Mouse (Mus musculus): ENCODE results near the gene Syne2. TPM values are rescaled to one million over a fixed set of nuclear protein-coding genes. Genes with fewer than 3 reads are reported as not detected.

Gene Syne2
- polyA plus RNA-seq, 1 experiment from 2014 or later = 45.9 TPM

- Histone ChIP-seq H3K9ac (replicated peaks; ENCODE audit: low read depth, low read length) (no peak overlapping the region), H3K27ac (ENCODE audit: low read depth, low read length) (no peak overlapping the region), H3K4me1 (ENCODE audit: control insufficient read depth, insufficient read depth, low read length) (no peaks in the 10 kb centered on the region), H3K36me3 (ENCODE audit: control insufficient read depth, insufficient read depth, low read length) (peaks cover 2% of the 10 kb centered on the region; the same call in 1 of the 2 replicates), H3K9me3 (ENCODE audit: control insufficient read depth, low read length) (no peaks in the 10 kb centered on the region), H3K4me3 (ENCODE audit: low read depth, low read length) (no peak overlapping the region), H3K4me2 (ENCODE audit: low read depth, low read length) (no peak overlapping the region), H3K27me3 (ENCODE audit: control insufficient read depth, insufficient read depth, low read length) (no peaks in the 10 kb centered on the region)
- WGBS = 83% methylated on average over 8 of the region's 8 CpGs
- no peak for ATAC-seq (ENCODE audit: low read depth)
Observed at GRCm38 (mm10) chr12:75983336-75983735, 165.4 kb downstream of the Syne2 start.

GRCm38 (mm10) chr12:75992226-75992858 is 174.4 kb downstream of the Syne2 start:
- H3K27ac ChIP-seq (ENCODE audit: low read depth, low read length) = no peak overlapping the region
- no peaks in the 10 kb centered on the region for H3K27me3 ChIP-seq (ENCODE audit: control insufficient read depth, insufficient read depth, low read length)
- H3K9me3 ChIP-seq (ENCODE audit: control insufficient read depth, low read length) = no peaks in the 10 kb centered on the region
- ATAC-seq (ENCODE audit: low read depth) = no peak
- H3K4me3 ChIP-seq (ENCODE audit: low read depth, low read length) = no peak overlapping the region
- H3K4me2 ChIP-seq (ENCODE audit: low read depth, low read length) = no peak overlapping the region
- H3K9ac ChIP-seq (replicated peaks; ENCODE audit: low read depth, low read length) = no peak overlapping the region
- no peaks in the 10 kb centered on the region for H3K4me1 ChIP-seq (ENCODE audit: control insufficient read depth, insufficient read depth, low read length)
- H3K36me3 ChIP-seq (ENCODE audit: control insufficient read depth, insufficient read depth, low read length) = peaks cover 17% of the 10 kb centered on the region
- 89% methylated on average over 10 of the region's 10 CpGs for WGBS

GRCm38 (mm10) chr12:75992946-75993345 is 175.0 kb downstream of the Syne2 start:
- WGBS = over 99% methylated on average over 4 of the region's 4 CpGs

GRCm38 (mm10) chr12:75995086-75995485 is 177.2 kb downstream of the Syne2 start:
- Histone ChIP-seq H3K4me1 (ENCODE audit: control insufficient read depth, insufficient read depth, low read length) (no peaks in the 10 kb centered on the region), H3K9ac (replicated peaks; ENCODE audit: low read depth, low read length) (no peak overlapping the region), H3K27me3 (ENCODE audit: control insufficient read depth, insufficient read depth, low read length) (no peaks in the 10 kb centered on the region), H3K36me3 (ENCODE audit: control insufficient read depth, insufficient read depth, low read length) (peaks cover 21% of the 10 kb centered on the region), H3K4me2 (ENCODE audit: low read depth, low read length) (no peak overlapping the region), H3K9me3 (ENCODE audit: control insufficient read depth, low read length) (no peaks in the 10 kb centered on the region), H3K4me3 (ENCODE audit: low read depth, low read length) (no peak overlapping the region), H3K27ac (ENCODE audit: low read depth, low read length) (no peak overlapping the region)
- ATAC-seq (ENCODE audit: low read depth) = no peak
- 38% methylated on average over 2 of the region's 2 CpGs for WGBS

More at GRCm38 (mm10) chr12:75992946-75993345, 175.0 kb downstream of the Syne2 start:
- Histone ChIP-seq H3K9ac (replicated peaks; ENCODE audit: low read depth, low read length) (no peak overlapping the region), H3K36me3 (ENCODE audit: control insufficient read depth, insufficient read depth, low read length) (peaks cover 21% of the 10 kb centered on the region), H3K27ac (ENCODE audit: low read depth, low read length) (no peak overlapping the region), H3K27me3 (ENCODE audit: control insufficient read depth, insufficient read depth, low read length) (no peaks in the 10 kb centered on the region), H3K4me3 (ENCODE audit: low read depth, low read length) (no peak overlapping the region), H3K4me2 (ENCODE audit: low read depth, low read length) (no peak overlapping the region), H3K9me3 (ENCODE audit: control insufficient read depth, low read length) (no peaks in the 10 kb centered on the region), H3K4me1 (ENCODE audit: control insufficient read depth, insufficient read depth, low read length) (no peaks in the 10 kb centered on the region)
- no peak for ATAC-seq (ENCODE audit: low read depth)

- no peaks in the 10 kb centered on the region for H3K27me3 ChIP-seq (ENCODE audit: control insufficient read depth, insufficient read depth, low read length)
- no peak overlapping the region for H3K4me2 ChIP-seq (ENCODE audit: low read depth, low read length)
- peaks cover 17% of the 10 kb centered on the region; the same call in 1 of the 2 replicates for H3K36me3 ChIP-seq (ENCODE audit: control insufficient read depth, insufficient read depth, low read length)
- WGBS = 94% methylated on average over 5 of the region's 5 CpGs
- no peaks in the 10 kb centered on the region for H3K4me1 ChIP-seq (ENCODE audit: control insufficient read depth, insufficient read depth, low read length)
- no peak for ATAC-seq (ENCODE audit: low read depth)
- H3K9ac ChIP-seq (replicated peaks; ENCODE audit: low read depth, low read length) = no peak overlapping the region
- no peak overlapping the region for H3K4me3 ChIP-seq (ENCODE audit: low read depth, low read length)
- H3K27ac ChIP-seq (ENCODE audit: low read depth, low read length) = no peak overlapping the region
- no peaks in the 10 kb centered on the region for H3K9me3 ChIP-seq (ENCODE audit: control insufficient read depth, low read length)
Observed at GRCm38 (mm10) chr12:75997547-75997946, 179.6 kb downstream of the Syne2 start.

- H3K9ac ChIP-seq (replicated peaks; ENCODE audit: low read depth, low read length) = no peak overlapping the region
- no peak for ATAC-seq (ENCODE audit: low read depth)
- 55% methylated on average over 2 of the region's 2 CpGs for WGBS
- H3K9me3 ChIP-seq (ENCODE audit: control insufficient read depth, low read length) = no peaks in the 10 kb centered on the region
- no peak overlapping the region for H3K27ac ChIP-seq (ENCODE audit: low read depth, low read length)
- no peaks in the 10 kb centered on the region for H3K4me1 ChIP-seq (ENCODE audit: control insufficient read depth, insufficient read depth, low read length)
- H3K27me3 ChIP-seq (ENCODE audit: control insufficient read depth, insufficient read depth, low read length) = no peaks in the 10 kb centered on the region
- H3K36me3 ChIP-seq (ENCODE audit: control insufficient read depth, insufficient read depth, low read length) = peaks cover 17% of the 10 kb centered on the region; the same call in 1 of the 2 replicates
- no peak overlapping the region for H3K4me3 ChIP-seq (ENCODE audit: low read depth, low read length)
- H3K4me2 ChIP-seq (ENCODE audit: low read depth, low read length) = no peak overlapping the region
Observed at GRCm38 (mm10) chr12:75998416-75998815, 180.5 kb downstream of the Syne2 start.

- Histone ChIP-seq H3K4me3 (ENCODE audit: low read depth, low read length) (no peak overlapping the region), H3K4me2 (ENCODE audit: low read depth, low read length) (no peak overlapping the region), H3K27ac (ENCODE audit: low read depth, low read length) (no peak overlapping the region), H3K36me3 (ENCODE audit: control insufficient read depth, insufficient read depth, low read length) (no peaks in the 10 kb centered on the region; the same call in 1 of the 2 replicates), H3K4me1 (ENCODE audit: control insufficient read depth, insufficient read depth, low read length) (no peaks in the 10 kb centered on the region), H3K27me3 (ENCODE audit: control insufficient read depth, insufficient read depth, low read length) (no peaks in the 10 kb centered on the region), H3K9me3 (ENCODE audit: control insufficient read depth, low read length) (no peaks in the 10 kb centered on the region), H3K9ac (replicated peaks; ENCODE audit: low read depth, low read length) (no peak overlapping the region)
- ATAC-seq (ENCODE audit: low read depth) = no peak
- WGBS = 51% methylated on average over 9 of the region's 9 CpGs
Observed at GRCm38 (mm10) chr12:76004697-76005249, 186.8 kb downstream of the Syne2 start.

GRCm38 (mm10) chr12:76008991-76009390 is 191.1 kb downstream of the Syne2 start:
- 84% methylated on average over 6 of the region's 6 CpGs for WGBS
- ATAC-seq (ENCODE audit: low read depth) = no peak
- no peaks in the 10 kb centered on the region for H3K36me3 ChIP-seq (ENCODE audit: control insufficient read depth, insufficient read depth, low read length)
- no peaks in the 10 kb centered on the region for H3K9me3 ChIP-seq (ENCODE audit: control insufficient read depth, low read length)
- no peak overlapping the region for H3K4me2 ChIP-seq (ENCODE audit: low read depth, low read length)
- H3K4me3 ChIP-seq (ENCODE audit: low read depth, low read length) = no peak overlapping the region
- H3K27me3 ChIP-seq (ENCODE audit: control insufficient read depth, insufficient read depth, low read length) = no peaks in the 10 kb centered on the region
- no peak overlapping the region for H3K9ac ChIP-seq (replicated peaks; ENCODE audit: low read depth, low read length)
- no peaks in the 10 kb centered on the region for H3K4me1 ChIP-seq (ENCODE audit: control insufficient read depth, insufficient read depth, low read length)
- no peak overlapping the region for H3K27ac ChIP-seq (ENCODE audit: low read depth, low read length)

GRCm38 (mm10) chr12:76012789-76013188 is 194.9 kb downstream of the Syne2 start:
- no peak overlapping the region for H3K4me2 ChIP-seq (ENCODE audit: low read depth, low read length)
- H3K27ac ChIP-seq (ENCODE audit: low read depth, low read length) = no peak overlapping the region
- H3K4me3 ChIP-seq (ENCODE audit: low read depth, low read length) = no peak overlapping the region
- no peaks in the 10 kb centered on the region for H3K9me3 ChIP-seq (ENCODE audit: control insufficient read depth, low read length)
- H3K4me1 ChIP-seq (ENCODE audit: control insufficient read depth, insufficient read depth, low read length) = no peaks in the 10 kb centered on the region
- no peak for ATAC-seq (ENCODE audit: low read depth)
- no peaks in the 10 kb centered on the region for H3K27me3 ChIP-seq (ENCODE audit: control insufficient read depth, insufficient read depth, low read length)
- H3K36me3 ChIP-seq (ENCODE audit: control insufficient read depth, insufficient read depth, low read length) = no peaks in the 10 kb centered on the region
- 95% methylated on average over 3 of the region's 4 CpGs for WGBS
- H3K9ac ChIP-seq (replicated peaks; ENCODE audit: low read depth, low read length) = no peak overlapping the region
